Mouse (Mus musculus) C2C12 (cell line): ENCODE results near the gene Ppp1r17. TPM values are rescaled to one million over a fixed set of nuclear protein-coding genes. Genes with fewer than 3 reads are reported as not detected.

Source experiments
- H3K27me3 ChIP-seq: one replicate; pipeline ENCODE4 v1.6.1; 2011; ENCODE audit not compliant: control insufficient read depth, insufficient read depth, insufficient read length
- H3K36me3 ChIP-seq: one replicate; pipeline ENCODE4 v1.6.1; 2011; ENCODE audit not compliant: control insufficient read depth, insufficient read depth
- H3K4me3 ChIP-seq: one replicate; pipeline ENCODE4 v1.5.1; 2011; ENCODE audit warnings: mild to moderate bottlenecking, control low read depth; ENCODE audit not compliant: poor library complexity, insufficient read depth, severe bottlenecking
- H3K79me2 ChIP-seq: one replicate; pipeline ENCODE4 v1.6.1; 2011; ENCODE audit not compliant: control insufficient read depth, insufficient read depth
- H3K79me3 ChIP-seq: one replicate; pipeline ENCODE4 v1.6.1; 2011; ENCODE audit warnings: low read depth, control low read depth
- H3ac ChIP-seq: one replicate; pipeline ENCODE3; 2011; ENCODE audit warnings: low read depth; ENCODE audit not compliant: control insufficient read depth, insufficient read length
- CEBPB ChIP-seq: IDR thresholded peaks from one replicate; pipeline ENCODE4 v1.6.1; 2011; ENCODE audit warnings: low read depth, mild to moderate bottlenecking, control low read depth, moderate library complexity
- CTCF ChIP-seq: IDR thresholded peaks from one replicate; pipeline ENCODE4 v1.5.1; 2011; ENCODE audit not compliant: control insufficient read depth, insufficient read depth, insufficient read length
- FOSL1 ChIP-seq: IDR thresholded peaks from one replicate; pipeline ENCODE4 v1.8.0; 2011; ENCODE audit warnings: mild to moderate bottlenecking, low read length; ENCODE audit not compliant: poor library complexity, insufficient read depth, severe bottlenecking
- MAX ChIP-seq: IDR thresholded peaks from one replicate; pipeline ENCODE4 v1.6.1; 2011; ENCODE audit warnings: mild to moderate bottlenecking, control low read depth
- MYOD1 ChIP-seq: IDR thresholded peaks from one replicate; pipeline ENCODE4 v1.6.1; 2011; ENCODE audit warnings: low read depth; ENCODE audit not compliant: control insufficient read depth, insufficient read length
- MYOG ChIP-seq: IDR thresholded peaks from one replicate; pipeline ENCODE4 v1.6.1; 2011; ENCODE audit not compliant: control insufficient read depth, insufficient read length; ENCODE audit errors: extremely low read depth
- USF1 ChIP-seq: IDR thresholded peaks from one replicate; pipeline ENCODE4 v1.6.1; 2011; ENCODE audit warnings: low read depth, mild to moderate bottlenecking, control low read depth, moderate library complexity
- polyA plus RNA-seq: library from polyadenylated mRNA; unstranded; fragments of >200 nt; fragmentation: generic; extraction: Trizol; gene quantifications from one replicate; pipeline ENCODE4 v1.2.1, GENCODE M21; 2012; ENCODE audit warnings: missing spikeins

The Ppp1r17 gene
- polyA plus RNA-seq, 1 experiment: not detected

GRCm38 (mm10) chr6:56039476-56040055 lies 22.3 kb downstream of the Ppp1r17 start:
- TF ChIP-seq CEBPB (no peak), MAX (no peak), MYOD1 (no peak), CTCF (no peak), FOSL1 (no peak), USF1 (no peak), MYOG (no peak)
- Histone ChIP-seq H3K27me3 (no peaks in the 10 kb centered on the region), H3K79me3 (no peaks in the 10 kb centered on the region), H3K79me2 (no peaks in the 10 kb centered on the region), H3K36me3 (no peaks in the 10 kb centered on the region), H3ac (no peak overlapping the region), H3K4me3 (no peak overlapping the region)

GRCm38 (mm10) chr6:56044270-56044669 lies 27.0 kb downstream of the Ppp1r17 start:
- no peak for TF ChIP-seq USF1
- TF ChIP-seq MYOG: no peak
- no peak for TF ChIP-seq MAX
- no peak for TF ChIP-seq MYOD1
- TF ChIP-seq FOSL1: no peak
- TF ChIP-seq CTCF: no peak
- TF ChIP-seq CEBPB: no peak
- H3K79me3 ChIP-seq: no peaks in the 10 kb centered on the region
- H3K36me3 ChIP-seq: no peaks in the 10 kb centered on the region
- no peaks in the 10 kb centered on the region for H3K79me2 ChIP-seq
- no peak overlapping the region for H3ac ChIP-seq
- no peak overlapping the region for H3K4me3 ChIP-seq
- H3K27me3 ChIP-seq: no peaks in the 10 kb centered on the region

DNA sequence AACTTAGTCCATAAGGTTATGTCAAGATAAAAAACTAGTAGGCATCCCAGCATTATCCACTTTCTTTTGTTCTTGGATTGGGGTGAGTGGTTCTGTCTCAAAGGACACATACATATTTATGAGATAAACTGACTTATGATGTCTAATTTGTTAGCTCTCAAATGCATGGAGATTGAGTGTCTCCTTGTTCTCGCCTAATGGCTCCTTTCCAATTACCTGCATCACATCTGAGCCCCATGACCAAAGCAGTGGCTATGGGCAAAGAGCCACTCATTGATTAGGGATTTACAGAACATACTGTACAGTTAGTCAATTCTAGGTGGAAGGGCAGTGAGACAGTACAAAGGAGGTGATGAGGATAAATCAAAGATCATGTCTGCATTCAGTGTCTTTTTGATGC lies 27.4 kb downstream of the Ppp1r17 start:
- no peak overlapping the region for H3ac ChIP-seq
- H3K36me3 ChIP-seq: no peaks in the 10 kb centered on the region
- H3K4me3 ChIP-seq: no peak overlapping the region
- no peaks in the 10 kb centered on the region for H3K79me3 ChIP-seq
- H3K79me2 ChIP-seq: no peaks in the 10 kb centered on the region
- H3K27me3 ChIP-seq: no peaks in the 10 kb centered on the region
- TF ChIP-seq MYOG (no peak), USF1 (no peak), FOSL1 (no peak), MYOD1 (no peak), CTCF (no peak), CEBPB (no peak), MAX (no peak)

- Histone ChIP-seq H3K27me3 (no peaks in the 10 kb centered on the region), H3K79me3 (no peaks in the 10 kb centered on the region), H3K36me3 (no peaks in the 10 kb centered on the region), H3K79me2 (no peaks in the 10 kb centered on the region), H3K4me3 (no peak overlapping the region), H3ac (no peak overlapping the region)
- TF ChIP-seq MYOG (no peak), CTCF (no peak), MAX (no peak), USF1 (no peak), MYOD1 (no peak), CEBPB (no peak), FOSL1 (no peak)
These were observed 31.3 kb downstream of the Ppp1r17 start for GRCm38 (mm10) chr6:56048580-56048979.

DNA sequence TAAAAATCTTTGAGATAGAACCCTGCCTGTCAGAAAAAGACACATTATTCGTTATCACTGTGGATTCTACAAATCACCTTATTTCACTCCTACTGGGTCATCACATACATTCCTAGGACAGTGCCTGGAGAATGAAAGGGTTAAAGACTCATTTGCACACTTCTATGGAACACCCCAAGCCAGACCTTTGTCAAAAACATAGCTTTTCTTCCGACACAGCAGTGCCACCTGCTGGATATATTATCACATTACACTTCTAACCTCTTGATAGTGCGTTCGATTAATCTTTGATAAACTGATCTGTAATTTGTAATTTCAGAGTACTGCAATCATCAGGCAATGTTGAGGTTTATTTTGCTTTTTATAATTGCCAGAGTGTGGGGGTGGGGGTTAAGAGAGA lies 31.8 kb downstream of the Ppp1r17 start:
- no peaks in the 10 kb centered on the region for H3K27me3 ChIP-seq
- no peaks in the 10 kb centered on the region for H3K79me3 ChIP-seq
- TF ChIP-seq CEBPB (no peak), USF1 (no peak), MYOD1 (no peak), MYOG (no peak), FOSL1 (no peak), MAX (no peak), CTCF (no peak)
- H3K4me3 ChIP-seq: no peak overlapping the region
- no peak overlapping the region for H3ac ChIP-seq
- H3K79me2 ChIP-seq: no peaks in the 10 kb centered on the region
- H3K36me3 ChIP-seq: no peaks in the 10 kb centered on the region

GRCm38 (mm10) chr6:56063736-56064135 lies 46.4 kb downstream of the Ppp1r17 start:
- Histone ChIP-seq H3K36me3 (no peaks in the 10 kb centered on the region), H3K79me3 (no peaks in the 10 kb centered on the region), H3K4me3 (no peak overlapping the region), H3K79me2 (no peaks in the 10 kb centered on the region), H3K27me3 (no peaks in the 10 kb centered on the region), H3ac (no peak overlapping the region)
- TF ChIP-seq MYOD1: no peak
